Mouse (Mus musculus) urinary bladder, postnatal 36 days (tissue): ENCODE measurements around the gene Olfr1371.
"Not testable (repeated sequence)": the region's sequence is repeated elsewhere in the genome, so short reads cannot be mapped to it uniquely, and the experiment has no call there.

Experiments used
- DNase-seq, 2 experiments: peaks; one replicate each; pipeline ENCODE4 v3.0.0; 2022; ENCODE audit warnings: low spot score in 2 of 2, mixed read lengths in 1 of 2

Olfr1371 gene

GRCm38 (mm10) chr11:52225986-52226599 is 12.3 kb upstream of the Olfr1371 start:
- DNase-seq: no peak

- peak; percentile 61 to 73 for DNase-seq
Observed at GRCm38 (mm10) chr11:52223968-52224682, 10.3 kb upstream of the Olfr1371 start.

- DNase-seq: no peak
Observed at GRCm38 (mm10) chr11:52222891-52223290, 9.1 kb upstream of the Olfr1371 start.

- DNase-seq: not testable (repeated sequence)
Observed at GRCm38 (mm10) chr11:52221921-52222320, 8.1 kb upstream of the Olfr1371 start.

GRCm38 (mm10) chr11:52220282-52220681 is 6.5 kb upstream of the Olfr1371 start:
- DNase-seq: peak; percentile 40 to 56

- DNase-seq: not testable (repeated sequence)
Observed at GRCm38 (mm10) chr11:52196496-52197023, 17.2 kb downstream of the Olfr1371 start.

- DNase-seq: not testable (repeated sequence)
Observed at GRCm38 (mm10) chr11:52180651-52181050, 33.1 kb downstream of the Olfr1371 start.

- not testable (repeated sequence) for DNase-seq
Observed at GRCm38 (mm10) chr11:52179897-52180296, 33.9 kb downstream of the Olfr1371 start.

GRCm38 (mm10) chr11:52168461-52168860 is 45.3 kb downstream of the Olfr1371 start:
- no peak for DNase-seq

- not testable (repeated sequence) for DNase-seq
Observed at GRCm38 (mm10) chr11:52167901-52168302, 45.9 kb downstream of the Olfr1371 start.

- peak in 1 of 2 experiments; percentile 26 for DNase-seq
Observed at GRCm38 (mm10) chr11:52167126-52167525, 46.7 kb downstream of the Olfr1371 start.

- DNase-seq: peak in 1 of 2 experiments; percentile 22
Observed at GRCm38 (mm10) chr11:52163926-52164325, 49.9 kb downstream of the Olfr1371 start.
